Comparison of ENCODE assay signal across 22 mouse cellular contexts in genomic region chr1:132696926-132697325, GRCm38 (mm10). TPM values are rescaled to one million over a fixed set of nuclear protein-coding genes. Genes with fewer than 3 reads are reported as not detected.
A peak's percentile ranks its signal among the peaks of the same experiment; 100 is the strongest.
DNase-seq lines count a peak whose midpoint lies in the region; ATAC-seq and TF ChIP-seq lines count a peak whose summit lies in the region.
"Had no signal": no experiment of that assay in that cellular context is flagged by ENCODE, and none has a peak within 500 bp of the region (broad histone marks: within the 10 kb centered on the region; RNA-seq: fewer than 3 reads in every experiment).

No protein-coding gene starts in this region.

- no peaks in the 10 kb centered on the region for H3K36me3 ChIP-seq in forebrain, embryonic 16.5 days (ENCODE audit: control insufficient read depth, insufficient read depth)
- no peaks in the 10 kb centered on the region for H3K36me3 ChIP-seq in hindbrain, postnatal 0 days (ENCODE audit: insufficient read depth, low read length)
- no peaks in the 10 kb centered on the region for H3K36me3 ChIP-seq in neural tube, embryonic 13.5 days

- WGBS in forebrain, embryonic 16.5 days, result 61% methylated on average over 4 of the region's 4 CpGs
- 35% methylated on average over 4 of the region's 4 CpGs for WGBS in hindbrain, postnatal 0 days
- WGBS in neural tube, embryonic 13.5 days, result 29% methylated on average over 4 of the region's 4 CpGs

- intact Hi-C loops in left cerebral cortex, postnatal 4 days (cut with DNase I), result no loop called here

- ATAC-seq in forebrain, embryonic 16.5 days, result no peak
- no peak for ATAC-seq in hindbrain, postnatal 0 days
- no peak for ATAC-seq in neural tube, embryonic 13.5 days (ENCODE audit: low read depth)
- ATAC-seq in megakaryocyte, adult 5-6 weeks (ENCODE audit: poor library complexity, severe bottlenecking), result no peak
- ATAC-seq: activated CD4-positive, CD25-positive, alpha-beta regulatory T cell, adult 4 months; Patski had no signal

- no peaks in the 10 kb centered on the region for H3K9me3 ChIP-seq in forebrain, embryonic 16.5 days (ENCODE audit: control insufficient read depth, low read length)
- no peaks in the 10 kb centered on the region for H3K9me3 ChIP-seq in hindbrain, postnatal 0 days (ENCODE audit: low read length)
- no peaks in the 10 kb centered on the region for H3K9me3 ChIP-seq in neural tube, embryonic 13.5 days

- TF ChIP-seq CTCF in hindbrain, postnatal 0 days (IDR thresholded peaks at IDR 0.05; ENCODE audit: low read depth), result no peak

- H3K4me1 ChIP-seq in forebrain, embryonic 16.5 days (replicated peaks; ENCODE audit: control insufficient read depth, insufficient read depth, low read length), result peaks cover 11% of the 10 kb centered on the region
- peaks cover 15% of the 10 kb centered on the region for H3K4me1 ChIP-seq in hindbrain, postnatal 0 days (ENCODE audit: insufficient read depth, low read length)
- H3K4me1 ChIP-seq in neural tube, embryonic 13.5 days (replicated peaks), result peaks cover 48% of the 10 kb centered on the region

- H3K4me3 ChIP-seq in forebrain, embryonic 16.5 days (replicated peaks; ENCODE audit: low read length), result no peak overlapping the region
- no peak overlapping the region for H3K4me3 ChIP-seq in hindbrain, postnatal 0 days (ENCODE audit: low read length)
- H3K4me3 ChIP-seq in neural tube, embryonic 13.5 days, result no peak overlapping the region

- H3K27me3 ChIP-seq in forebrain, embryonic 16.5 days (replicated peaks; ENCODE audit: control insufficient read depth, insufficient read depth, low read length), result no peaks in the 10 kb centered on the region
- H3K27me3 ChIP-seq in hindbrain, postnatal 0 days (ENCODE audit: insufficient read depth, low read length), result no peaks in the 10 kb centered on the region
- H3K27me3 ChIP-seq in neural tube, embryonic 13.5 days, result no peaks in the 10 kb centered on the region

- H3K9ac ChIP-seq in forebrain, embryonic 16.5 days (replicated peaks; ENCODE audit: low read depth, low read length), result no peak overlapping the region
- no peak overlapping the region for H3K9ac ChIP-seq in hindbrain, postnatal 0 days (replicated peaks; ENCODE audit: low read length)
- peak overlapping the region; percentile 34; the same call in 1 of the 2 replicates for H3K9ac ChIP-seq in neural tube, embryonic 13.5 days

- H3K4me2 ChIP-seq in forebrain, embryonic 16.5 days (ENCODE audit: low read length), result no peak overlapping the region
- no peak overlapping the region for H3K4me2 ChIP-seq in hindbrain, postnatal 0 days (ENCODE audit: low read depth, low read length)
- no peak overlapping the region for H3K4me2 ChIP-seq in neural tube, embryonic 13.5 days

- H3K27ac ChIP-seq in forebrain, embryonic 16.5 days (ENCODE audit: low read length), result peak overlapping the region; percentile 19; the same call in 1 of the 2 replicates
- H3K27ac ChIP-seq in hindbrain, postnatal 0 days, result peak overlapping the region; percentile 54; the same call in 1 of the 2 replicates
- H3K27ac ChIP-seq in neural tube, embryonic 13.5 days (replicated peaks), result peak overlapping the region; percentile 91

- DNase-seq in left cerebral cortex, postnatal 4 days, result peak; percentile 36
- no peak for DNase-seq in left cerebral cortex, adult 18-20 months (ENCODE audit: low spot score in 2 of 2)
- no peak for DNase-seq in hindbrain, postnatal 0 days (ENCODE audit: low spot score)
- DNase-seq in right cerebral cortex, adult 2 months (ENCODE audit: low spot score in 2 of 2), result no peak
- no peak for DNase-seq in retina, postnatal 1 day
- DNase-seq: adrenal gland, postnatal 36 days; B cell, adult 2 months; cerebellum, adult 9-10 months; gastrocnemius, postnatal 25 days; kidney, adult 8-10 months; kidney, postnatal 4 days; layer of hippocampus, postnatal 36 days; lung, adult 2 months; lung, postnatal 4 days; right cerebral cortex, adult 18-20 months; thymus, postnatal 14 days had no signal

RNA-seq across cellular contexts. Expression of gene Nfasc, which starts 44.7 kb away (rescaled TPM):
- total RNA-seq in left cerebral cortex, postnatal 4 days (2021), result 100 to 1,000 TPM; 126 to 128 TPM
- 100 to 1,000 TPM; 128 to 134 TPM for total RNA-seq in left cerebral cortex, adult 18-20 months (2021)
- polyA plus RNA-seq in forebrain, embryonic 16.5 days (2015; fragmentation: Nextera tagmentation; extraction: Ambion mirVana), result 49.3 and 61.8 TPM in 2 replicates
- total RNA-seq in hindbrain, postnatal 0 days (2014; rRNA removed), result 69.6 and 74.6 TPM in 2 replicates
- 26.5 and 30.5 TPM in 2 replicates for polyA plus RNA-seq in hindbrain, postnatal 0 days (2015; fragmentation: Nextera tagmentation; extraction: Ambion mirVana)
- polyA plus RNA-seq in neural tube, embryonic 13.5 days (2015; fragmentation: Nextera tagmentation; extraction: Ambion mirVana), result 38.2 and 44.3 TPM in 2 replicates
- total RNA-seq in megakaryocyte, adult 5-6 weeks (2015), result not detected in 2 replicates
- total RNA-seq in megakaryocyte, adult 5-6 weeks (2017), result not detected in 2 replicates
- total RNA-seq: monocyte, adult 5-6 weeks had no signal
- polyA plus RNA-seq: activated CD4-positive, CD25-positive, alpha-beta regulatory T cell, adult 4 months; Patski had no signal

Comparison
In these comparisons a context has a peak if more than half of its experiments do, and no peak if none do; other contexts are left out.
1. H3K27ac ChIP-seq: peak in every context shown above with its lines; median percentile 91 in neural tube, embryonic 13.5 days; 54 in hindbrain, postnatal 0 days; 19 in forebrain, embryonic 16.5 days.
2. RNA of gene Nfasc, which starts 44.7 kb away (total RNA-seq): 128 to 134 TPM in left cerebral cortex, adult 18-20 months, 126 to 128 TPM in left cerebral cortex, postnatal 4 days and 69.6 to 74.6 TPM in hindbrain, postnatal 0 days; not detected in megakaryocyte, adult 5-6 weeks; every median in the first group is over 10 times any median in the second.